Mouse (Mus musculus) kidney, postnatal 4 days (tissue): Measurements from ENCODE around the gene Cct5.

Experiments used
- DNase-seq, 2 experiments: peaks; one replicate each; pipeline ENCODE4 v3.0.0; 2021; ENCODE audit warnings: mixed read lengths in 2 of 2

The Cct5 gene

DNA sequence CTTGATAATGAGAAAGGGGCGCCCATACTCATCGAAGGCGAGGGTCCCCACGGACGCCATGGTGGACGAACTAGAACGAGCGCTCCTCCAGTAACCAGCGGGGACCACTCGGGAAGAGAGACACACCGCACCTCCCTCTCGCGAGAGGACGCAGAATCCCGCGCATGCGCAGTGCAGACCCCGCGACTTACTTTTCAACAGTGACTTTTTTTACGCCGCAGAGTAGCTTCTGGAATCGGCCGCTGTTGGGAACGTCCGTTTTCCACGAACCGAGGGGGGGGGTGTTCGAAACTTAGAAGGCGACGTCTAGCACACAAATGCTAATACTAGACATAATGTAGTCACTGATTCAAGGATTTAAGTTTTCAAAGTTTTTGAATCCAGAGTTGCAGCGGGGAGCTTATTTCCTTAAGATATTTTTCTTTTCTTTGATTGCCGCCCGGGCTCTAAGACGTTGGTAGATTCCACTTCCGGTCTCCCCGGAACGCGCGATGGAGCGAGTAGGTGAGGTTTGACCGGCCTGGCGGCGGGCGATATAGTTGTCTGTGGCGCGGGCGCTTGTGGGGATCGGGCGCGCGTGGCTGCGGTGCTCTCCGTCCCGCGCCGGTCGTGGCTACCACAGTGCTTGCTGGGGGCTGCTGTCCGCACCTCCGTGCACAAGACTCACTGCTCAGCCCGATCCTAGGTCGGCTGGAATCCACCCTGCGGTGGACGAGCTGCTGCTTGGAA, at the start of gene Cct5, which contains the start of gene Fam173b:
Cct5 (minus strand) TSS at position 159 of the 729 bp plus-strand sequence.
Fam173b (plus strand) TSS at position 207 of the 729 bp plus-strand sequence.
- peak; percentile 97 to 98 for DNase-seq

DNA sequence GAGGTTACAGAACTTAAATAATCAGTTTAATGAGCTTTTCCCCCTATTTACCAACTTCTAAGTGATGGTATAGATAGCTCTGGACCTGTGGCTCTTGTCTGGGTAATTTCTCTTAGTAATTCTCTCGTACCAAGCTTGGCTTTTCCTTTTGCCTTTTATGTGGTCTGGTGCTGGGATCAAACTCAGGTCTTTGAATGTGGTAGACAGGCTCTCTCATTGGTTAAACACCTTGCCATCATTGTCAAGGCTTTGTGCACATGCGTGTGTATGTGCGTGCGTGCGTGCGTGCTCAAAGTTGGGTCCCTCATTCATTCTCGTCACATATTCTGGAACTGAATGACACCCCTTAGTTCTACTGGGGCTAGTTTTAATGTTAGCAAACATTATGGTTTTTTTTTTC, 49.2 kb upstream of the Cct5 start:
- DNase-seq = no peak

GRCm38 (mm10) chr15:31649691-31650090, 48.1 kb upstream of the Cct5 start:
- no peak for DNase-seq

- peak in 1 of 2 experiments; percentile 50 for DNase-seq
These were observed 46.4 kb upstream of the Cct5 start for GRCm38 (mm10) chr15:31647851-31648569.

DNA sequence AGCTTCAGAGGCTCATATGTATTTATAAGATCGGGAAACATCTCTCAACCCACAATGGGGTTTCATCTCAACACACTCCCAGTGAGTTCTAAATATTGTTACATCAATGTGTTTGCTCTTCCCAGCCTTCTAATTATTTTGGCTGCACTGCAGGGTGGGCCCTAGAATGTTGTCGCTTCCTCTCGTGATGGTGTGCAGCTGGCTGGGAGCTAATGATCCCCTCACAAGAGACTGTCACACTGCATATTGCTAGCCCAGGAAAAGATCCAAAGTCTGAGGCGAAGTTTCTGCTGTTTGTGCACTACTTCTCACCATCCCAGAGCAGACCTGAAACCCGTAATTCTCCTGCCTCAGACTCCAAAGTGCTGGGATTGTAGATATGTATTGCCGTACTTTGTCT, 45.6 kb upstream of the Cct5 start:
- peak; percentile 56 to 60 for DNase-seq

- DNase-seq = no peak
These were observed 34.5 kb upstream of the Cct5 start for GRCm38 (mm10) chr15:31636091-31636595.

DNA sequence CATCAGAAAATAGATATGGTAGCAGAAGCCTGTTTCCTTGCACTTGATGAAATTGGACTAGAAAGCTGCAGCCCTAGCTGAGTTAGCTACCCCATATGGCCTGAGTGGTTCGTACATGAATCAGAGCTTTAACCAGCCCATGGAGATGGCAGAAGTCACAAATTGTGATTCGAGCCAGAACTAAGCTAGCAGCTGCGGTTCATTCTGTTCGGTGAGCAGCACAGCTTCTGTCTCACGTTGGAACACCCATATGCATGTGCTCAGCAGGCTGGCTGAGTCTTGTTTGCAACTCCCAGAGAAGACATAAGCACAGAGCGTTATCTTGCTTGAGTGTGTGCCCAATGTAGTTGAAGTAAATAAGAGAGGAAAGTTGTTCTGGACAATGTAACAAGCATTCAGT, 33.0 kb upstream of the Cct5 start:
- no peak for DNase-seq

GRCm38 (mm10) chr15:31632478-31632877, 30.9 kb upstream of the Cct5 start:
- peak in 1 of 2 experiments; percentile 18 for DNase-seq

DNA sequence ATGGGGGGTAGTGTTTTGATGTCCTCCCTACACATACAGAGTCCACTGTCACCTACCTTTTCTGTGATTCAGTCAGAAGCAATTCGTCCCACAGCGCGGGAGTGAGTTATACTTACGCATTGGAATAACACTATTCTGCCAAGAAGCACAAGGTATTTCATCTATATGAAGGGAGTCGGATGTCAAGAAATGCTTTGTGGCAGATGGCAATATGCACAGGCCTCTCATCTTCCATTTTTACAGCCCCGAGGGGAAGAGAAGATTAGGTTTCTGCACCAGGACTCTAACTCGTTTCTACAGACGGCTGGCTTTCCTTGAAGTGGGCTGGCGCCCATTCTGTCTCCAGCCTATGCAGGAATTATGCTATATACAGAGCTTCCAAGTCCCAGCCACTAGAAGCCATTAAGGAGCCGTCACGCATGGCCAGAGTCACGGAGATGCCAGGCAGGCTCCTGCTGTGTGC, 29.8 kb upstream of the Cct5 start:
- DNase-seq = peak; percentile 34 to 48

GRCm38 (mm10) chr15:31629556-31629955, 28.0 kb upstream of the Cct5 start:
- DNase-seq = no peak

GRCm38 (mm10) chr15:31628180-31628579, 26.6 kb upstream of the Cct5 start:
- no peak for DNase-seq

GRCm38 (mm10) chr15:31627277-31628154, 25.9 kb upstream of the Cct5 start:
- DNase-seq = peak in 1 of 2 experiments; percentile 33

- peak; percentile 67 to 70 for DNase-seq
These were observed 17.9 kb upstream of the Cct5 start for GRCm38 (mm10) chr15:31619521-31619920.

GRCm38 (mm10) chr15:31617261-31617660, 15.7 kb upstream of the Cct5 start:
- no peak for DNase-seq

- no peak for DNase-seq
These were observed 13.1 kb upstream of the Cct5 start for GRCm38 (mm10) chr15:31614666-31615065.

DNA sequence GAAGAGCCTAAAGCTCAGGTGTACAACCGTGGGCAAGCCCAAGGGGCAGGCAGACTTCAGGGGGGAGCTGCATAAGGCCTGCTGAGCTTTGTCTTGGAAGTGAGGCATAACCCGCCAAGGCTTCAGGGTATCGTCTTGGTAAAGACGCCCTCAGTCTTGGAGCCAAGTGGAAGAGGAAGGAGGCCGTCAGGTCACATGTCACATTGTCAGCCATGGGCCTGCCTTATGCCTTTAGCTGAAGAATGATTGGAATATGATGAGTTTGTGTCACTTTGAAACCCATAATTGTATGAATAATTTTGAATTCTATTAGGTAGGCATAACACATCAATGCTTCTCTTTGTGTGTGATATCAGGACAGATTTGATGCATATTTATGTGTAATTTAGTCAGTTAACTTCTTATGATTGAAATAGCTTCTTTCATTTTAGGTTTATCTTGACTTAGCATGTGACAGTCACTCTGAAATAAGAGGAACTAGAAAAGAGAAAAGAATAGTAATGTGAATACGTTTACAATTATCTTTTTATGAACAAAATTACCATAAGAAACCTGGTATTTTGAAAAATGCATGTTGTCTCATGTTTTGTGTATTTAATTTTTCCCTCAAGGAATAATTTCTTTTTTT, 12.3 kb upstream of the Cct5 start:
- no peak for DNase-seq

- no peak for DNase-seq
These were observed 10.4 kb upstream of the Cct5 start for GRCm38 (mm10) chr15:31611976-31612375.

DNA sequence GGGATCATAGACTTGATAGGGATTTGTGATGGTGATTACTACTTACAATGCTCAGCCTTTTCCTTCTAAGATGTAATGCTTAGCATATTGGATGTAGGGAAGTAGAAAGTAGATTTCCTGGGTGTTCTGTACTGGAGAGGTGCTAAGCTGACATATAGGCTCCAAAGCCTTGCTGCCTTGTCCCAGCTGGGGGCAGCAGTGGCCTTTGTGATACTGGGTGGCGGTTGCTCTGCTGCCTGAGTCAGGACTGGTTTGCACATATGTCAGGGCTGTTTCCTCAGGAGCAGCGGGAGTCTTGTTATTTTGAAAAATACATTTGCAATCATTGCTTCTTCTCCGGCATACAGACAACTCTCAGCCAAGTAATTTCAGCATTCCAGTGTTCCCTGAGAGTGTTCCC, 9.4 kb upstream of the Cct5 start:
- DNase-seq = peak; percentile 73 to 78

DNA sequence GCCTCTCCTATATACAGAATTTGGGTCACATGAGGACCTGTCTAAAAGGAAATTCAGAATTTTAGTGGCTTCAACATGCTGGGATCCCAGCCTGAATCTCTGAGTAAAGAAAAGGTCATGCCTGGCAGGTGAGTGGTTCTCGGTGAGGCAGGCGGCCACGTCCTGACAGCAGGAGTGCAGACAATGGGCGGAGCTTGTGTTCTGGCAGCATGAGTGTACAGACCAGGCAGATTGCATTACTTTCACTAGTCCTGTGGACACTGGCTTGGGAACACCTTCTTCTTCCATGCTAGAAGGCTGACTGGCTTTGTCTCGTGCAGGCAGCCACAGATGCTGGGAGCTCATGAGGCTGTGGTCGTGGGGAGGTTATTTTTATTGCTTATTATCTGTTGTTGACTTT, 5.2 kb upstream of the Cct5 start:
- DNase-seq = peak; percentile 35 to 54

- no peak for DNase-seq
These were observed 1.5 kb upstream of the Cct5 start for GRCm38 (mm10) chr15:31603113-31603512.

DNA sequence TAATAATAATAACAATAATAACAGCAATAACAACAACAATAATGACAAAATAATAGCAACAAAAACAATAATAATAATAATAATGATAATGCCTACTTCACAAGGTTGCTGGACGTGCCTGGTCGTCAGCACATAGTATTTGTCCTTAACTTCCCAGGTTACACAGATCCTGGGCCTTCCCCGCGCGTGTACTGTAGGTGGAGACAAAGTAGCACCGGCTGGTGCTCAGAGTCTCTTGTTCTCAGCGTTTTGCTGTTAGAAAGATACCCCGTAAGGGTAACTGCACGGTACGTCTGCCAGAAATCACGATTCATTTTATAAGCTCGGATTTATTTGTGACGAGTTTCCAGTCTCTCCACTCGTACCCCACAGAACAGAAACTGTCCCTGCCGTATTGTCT, 822 bp upstream of the Cct5 start:
- DNase-seq = peak; percentile 70 to 81

GRCm38 (mm10) chr15:31601279-31601645, 342 bp downstream of the Cct5 start:
- no peak for DNase-seq
